Mouse (Mus musculus): Measurements from ENCODE around the gene Slc25a12.

DNA sequence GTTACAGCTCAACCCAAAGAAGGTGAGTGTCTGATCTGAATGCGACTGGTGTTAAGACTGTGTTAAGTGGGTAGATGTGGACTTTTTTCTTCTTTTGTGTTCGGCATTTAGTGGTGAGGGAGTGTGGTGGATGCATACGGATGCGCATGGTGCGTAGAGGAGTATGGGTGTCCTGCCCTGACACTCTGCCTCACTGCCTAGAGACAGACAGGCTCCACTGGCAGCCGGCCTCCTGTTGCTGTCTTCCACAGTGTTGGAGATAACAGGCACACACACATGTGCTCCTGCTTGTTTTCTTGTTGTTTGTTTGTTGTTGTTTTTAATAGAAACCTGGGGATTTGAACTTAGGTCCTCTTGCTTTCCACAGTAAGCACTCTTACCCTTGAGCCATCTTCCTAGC, 131.5 kb downstream of the Slc25a12 start:
- TF ChIP-seq CTCF (IDR thresholded peaks at IDR 0.05; ENCODE audit: control insufficient read depth, insufficient read depth, insufficient replicate concordance, low read depth, low read length) (no peak), POLR2A (IDR thresholded peaks at IDR 0.05; ENCODE audit: control insufficient read depth, low read depth, low read length) (no peak)

Measured in testis, adult 2 months (tissue).